ENCODE assay signal across 8 mouse cellular contexts in genomic region chr5:26903786-26904185, GRCm38 (mm10).
DNase-seq lines count a peak whose midpoint lies in the region; ATAC-seq and TF ChIP-seq lines count a peak whose summit lies in the region.

No protein-coding gene starts in this region.

- H3K4me2 ChIP-seq in embryonic facial prominence, embryonic 12.5 days (replicated peaks), result peak overlapping the region; percentile 70

- H3K4me3 ChIP-seq in ES-E14 (ENCODE audit: insufficient read depth in 1 of 2, low read depth in 1 of 2, low read length in 2 of 2, poor library complexity in 1 of 2, severe bottlenecking in 1 of 2), result peak overlapping the region in 1 of 2 experiments; percentile 38; a peak in 2 of 4 replicates
- no peak overlapping the region for H3K4me3 ChIP-seq in embryonic facial prominence, embryonic 12.5 days

- in situ Hi-C loops in ES-E14 (cut with MboI; ENCODE audit: low sequenced_read_pairs in 2 of 2, unreplicated experiment in 2 of 2), result no loop called here

- peak; percentile 16 for DNase-seq in adrenal gland, postnatal 14 days
- no peak for DNase-seq in adrenal gland, adult 8-10 months
- peak; percentile 52 for DNase-seq in ES-E14 (ENCODE audit: low read depth, low spot score)
- DNase-seq in hindlimb bud, embryonic 11.5 days (ENCODE audit: extremely low spot score, low read depth, low spot score), result peak; percentile 2
- DNase-seq in mesoderm, embryonic 11.5 days (ENCODE audit: low read depth, low spot score), result peak; percentile 37
- peak; percentile 47 for DNase-seq in telencephalon, adult 2 months (ENCODE audit: low read depth, low spot score)
- DNase-seq in urinary bladder, postnatal 4 days (ENCODE audit: low spot score in 2 of 2), result no peak

- H3K9ac ChIP-seq in ES-E14 (ENCODE audit: insufficient read depth, low read depth, low read length, poor library complexity, severe bottlenecking), result no peak overlapping the region
- H3K9ac ChIP-seq in embryonic facial prominence, embryonic 12.5 days, result no peak overlapping the region

- peak overlapping the region; percentile 50; the same call in 1 of the 2 replicates for H3K27ac ChIP-seq in ES-E14 (ENCODE audit: insufficient read depth, low read depth, low read length, poor library complexity, severe bottlenecking)
- H3K27ac ChIP-seq in embryonic facial prominence, embryonic 12.5 days, result no peak overlapping the region

- peak; percentile 43; the same call in 1 of the 2 replicates for ATAC-seq in embryonic facial prominence, embryonic 12.5 days (ENCODE audit: insufficient number of reproducible peaks, insufficient read depth, low FRiP score, low TSS enrichment)

- peaks cover 0 to 11% of the 10 kb centered on the region in 2 experiments; a peak in 1 of 4 replicates for H3K4me1 ChIP-seq in ES-E14 (ENCODE audit: control insufficient read depth in 2 of 2, insufficient read depth in 2 of 2, low read length in 2 of 2, poor library complexity in 1 of 2)
- peaks cover 9% of the 10 kb centered on the region for H3K4me1 ChIP-seq in embryonic facial prominence, embryonic 12.5 days

- no peaks in the 10 kb centered on the region for H3K9me3 ChIP-seq in ES-E14 (ENCODE audit: control insufficient read depth, insufficient read depth, low read depth, low read length)
- no peaks in the 10 kb centered on the region for H3K9me3 ChIP-seq in embryonic facial prominence, embryonic 12.5 days

- WGBS in embryonic facial prominence, embryonic 12.5 days, result 3% methylated on average over 9 of the region's 9 CpGs

- H3K27me3 ChIP-seq in embryonic facial prominence, embryonic 12.5 days, result no peaks in the 10 kb centered on the region

- H3K36me3 ChIP-seq in ES-E14 (ENCODE audit: control insufficient read depth, insufficient read depth, low read length, poor library complexity, severe bottlenecking), result no peaks in the 10 kb centered on the region
- no peaks in the 10 kb centered on the region for H3K36me3 ChIP-seq in embryonic facial prominence, embryonic 12.5 days

TF ChIP-seq in ES-E14, 5 proteins besides CTCF, POLR2A, EP300 and RAD21:
- TF ChIP-seq ZC3H11A (IDR thresholded peaks at IDR 0.05; ENCODE audit: borderline replicate concordance, low read depth, low read length), result peak; percentile 64
- no peak for TF ChIP-seq CHD2 (IDR thresholded peaks at IDR 0.05; ENCODE audit: low read depth, low read length)
- no peak for TF ChIP-seq MAFK (IDR thresholded peaks at IDR 0.05; ENCODE audit: insufficient read depth, low read depth, low read length)
- TF ChIP-seq HCFC1 (IDR thresholded peaks at IDR 0.05; ENCODE audit: borderline replicate concordance, insufficient read depth, low read length), result no peak
- TF ChIP-seq ZNF384 (IDR thresholded peaks at IDR 0.05; ENCODE audit: low read depth, low read length), result no peak

Comparison
In these comparisons a context has a peak if more than half of its experiments do, and no peak if none do; other contexts are left out.
1. DNase-seq: peak in adrenal gland, postnatal 14 days (single experiment), ES-E14 (single experiment), hindlimb bud, embryonic 11.5 days (single experiment), mesoderm, embryonic 11.5 days (single experiment) and telencephalon, adult 2 months (single experiment); none in adrenal gland, adult 8-10 months (single experiment) and urinary bladder, postnatal 4 days (0 of 2).